Mouse (Mus musculus): ENCODE data around the gene Gm9958.

GRCm38 (mm10) chr5:90355824-90356223 lies 11.2 kb upstream of the Gm9958 start:
- no peak for TF ChIP-seq CTCF (conservative IDR thresholded peaks at IDR 0.05; ENCODE audit: insufficient read depth, insufficient read length, low read depth, low read length)
- TF ChIP-seq POLR2A (IDR thresholded peaks at IDR 0.05; ENCODE audit: low read depth, low read length), result no peak
